Mouse (Mus musculus) layer of hippocampus, adult 9-10 months (tissue): ENCODE data around the gene Fermt2.
A peak's percentile ranks its signal among the peaks of the same experiment; 100 is the strongest.

Experiments
- DNase-seq: peaks from one replicate; pipeline ENCODE4 v3.0.0; 2022; ENCODE audit warnings: low spot score

Fermt2 gene

GRCm38 (mm10) chr14:45463599-45463998 lies 66.3 kb downstream of the Fermt2 start:
- no peak for DNase-seq

GRCm38 (mm10) chr14:45462875-45463475 lies 66.9 kb downstream of the Fermt2 start:
- DNase-seq: no peak

GRCm38 (mm10) chr14:45462374-45462773 lies 67.5 kb downstream of the Fermt2 start:
- DNase-seq: peak; percentile 51

GRCm38 (mm10) chr14:45461945-45462344 lies 68.0 kb downstream of the Fermt2 start:
- DNase-seq: no peak

GRCm38 (mm10) chr14:45460491-45460890 lies 69.4 kb downstream of the Fermt2 start:
- DNase-seq: no peak

DNA sequence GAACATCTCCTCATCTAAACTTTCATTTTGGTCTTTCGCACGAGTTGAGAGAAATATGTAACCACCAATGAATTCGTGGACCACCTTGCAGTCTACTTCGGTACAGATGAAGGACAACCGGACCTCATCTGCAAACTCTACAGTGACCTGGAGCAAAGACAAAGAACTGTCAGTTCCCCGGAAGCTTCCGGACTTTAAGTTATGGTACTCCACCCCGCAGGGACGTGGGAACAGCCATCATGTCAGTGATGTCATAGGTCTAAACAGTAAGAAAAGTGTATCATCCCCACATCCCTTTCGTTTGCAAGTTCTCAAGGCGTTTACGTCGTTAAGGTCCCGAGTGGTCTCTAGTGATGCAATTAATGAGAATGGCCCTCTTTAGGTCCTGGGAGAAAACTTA lies 70.0 kb downstream of the Fermt2 start:
- no peak for DNase-seq

- DNase-seq: no peak
Measured at GRCm38 (mm10) chr14:45457003-45457402, 72.9 kb downstream of the Fermt2 start.

GRCm38 (mm10) chr14:45456502-45456846 lies 73.4 kb downstream of the Fermt2 start:
- DNase-seq: no peak

- DNase-seq: no peak
Measured at GRCm38 (mm10) chr14:45455651-45456501, 74.0 kb downstream of the Fermt2 start.

- no peak for DNase-seq
Measured at GRCm38 (mm10) chr14:45453538-45454233, 76.2 kb downstream of the Fermt2 start.

- no peak for DNase-seq
Measured at GRCm38 (mm10) chr14:45452861-45453512, 76.9 kb downstream of the Fermt2 start.

DNA sequence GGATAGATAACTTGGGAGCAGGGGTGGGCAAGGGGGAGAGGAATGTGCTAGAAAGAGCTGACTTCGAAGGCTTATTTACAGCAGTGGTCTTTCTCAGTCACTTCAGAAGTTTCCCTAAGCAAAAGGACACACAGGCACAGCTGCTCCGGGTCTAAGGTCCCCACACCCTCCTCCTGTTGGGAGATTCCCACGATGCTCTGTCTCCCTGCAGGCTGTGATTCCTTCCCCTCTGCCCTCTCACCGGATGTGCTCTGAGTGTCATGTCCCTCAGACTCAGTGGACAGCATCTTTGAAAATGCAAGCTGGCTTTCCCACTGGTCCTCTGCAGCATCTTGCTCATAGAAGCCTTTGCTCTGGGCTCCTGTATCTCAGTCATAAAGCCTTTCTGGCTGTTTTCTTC lies 77.8 kb downstream of the Fermt2 start:
- no peak for DNase-seq

DNA sequence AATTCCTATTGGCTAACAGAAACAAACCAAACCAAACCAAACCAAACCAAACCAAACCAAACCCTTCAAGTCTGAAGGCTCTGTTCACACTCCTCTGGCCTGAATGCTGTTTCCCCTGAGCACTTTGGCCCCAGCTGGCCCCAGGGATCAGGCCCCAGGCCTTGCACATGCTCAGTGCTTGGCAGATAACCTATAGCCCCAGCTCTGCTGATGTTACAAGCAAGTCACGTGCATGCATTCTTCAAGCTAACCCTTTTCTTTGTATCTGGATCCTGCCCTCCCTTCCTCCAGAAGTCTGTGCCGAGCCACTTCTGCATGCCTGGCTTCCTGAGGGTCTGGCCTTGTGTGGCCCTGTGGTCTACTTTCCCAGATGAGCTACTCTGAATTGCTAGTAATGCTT lies 78.8 kb downstream of the Fermt2 start:
- DNase-seq: no peak

- DNase-seq: no peak
Measured at GRCm38 (mm10) chr14:45446777-45447176, 83.1 kb downstream of the Fermt2 start.

DNA sequence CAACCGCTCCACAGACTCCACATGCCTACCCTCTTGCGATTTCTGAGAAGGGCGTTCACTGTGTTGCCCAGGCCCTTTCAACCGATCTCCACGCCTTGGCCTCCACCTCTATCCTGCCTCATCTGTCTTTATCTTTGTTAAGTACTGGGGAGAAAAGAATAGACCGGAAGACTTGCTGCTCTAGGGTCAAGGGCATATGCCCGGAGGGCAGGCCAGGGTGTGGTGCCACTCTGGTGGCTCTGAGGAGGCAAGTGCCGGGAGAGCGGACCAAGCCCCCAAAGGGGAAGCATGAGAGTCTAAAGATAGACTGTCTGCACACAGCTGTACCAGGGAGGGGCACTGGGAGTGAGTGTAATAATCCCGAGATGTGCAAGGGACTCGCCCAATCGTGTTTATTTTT lies 84.5 kb downstream of the Fermt2 start:
- DNase-seq: no peak

- no peak for DNase-seq
Measured at GRCm38 (mm10) chr14:45444870-45445269, 85.0 kb downstream of the Fermt2 start.

GRCm38 (mm10) chr14:45442781-45443560 lies 86.9 kb downstream of the Fermt2 start:
- DNase-seq: no peak

DNA sequence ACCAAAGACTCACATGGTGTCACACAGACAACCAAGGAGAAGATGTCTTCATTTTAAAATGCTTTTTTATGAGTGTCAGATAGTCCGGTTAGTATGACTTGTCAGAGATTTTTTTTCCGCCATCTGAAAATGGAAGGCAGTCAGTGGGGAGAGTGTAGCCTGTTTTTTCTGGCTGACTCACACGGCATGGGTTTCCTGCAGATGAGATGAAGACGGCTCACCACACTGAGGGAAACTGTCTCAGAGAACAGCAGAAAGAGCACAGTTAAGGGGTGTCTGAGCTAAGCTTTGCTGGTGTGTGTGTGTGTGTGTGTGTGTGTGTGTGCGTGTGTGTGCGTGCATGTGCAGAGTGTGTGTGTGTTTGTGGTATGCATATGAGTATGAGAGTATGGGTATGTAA lies 88.6 kb downstream of the Fermt2 start:
- no peak for DNase-seq

GRCm38 (mm10) chr14:45439387-45439786 lies 90.5 kb downstream of the Fermt2 start:
- no peak for DNase-seq

DNA sequence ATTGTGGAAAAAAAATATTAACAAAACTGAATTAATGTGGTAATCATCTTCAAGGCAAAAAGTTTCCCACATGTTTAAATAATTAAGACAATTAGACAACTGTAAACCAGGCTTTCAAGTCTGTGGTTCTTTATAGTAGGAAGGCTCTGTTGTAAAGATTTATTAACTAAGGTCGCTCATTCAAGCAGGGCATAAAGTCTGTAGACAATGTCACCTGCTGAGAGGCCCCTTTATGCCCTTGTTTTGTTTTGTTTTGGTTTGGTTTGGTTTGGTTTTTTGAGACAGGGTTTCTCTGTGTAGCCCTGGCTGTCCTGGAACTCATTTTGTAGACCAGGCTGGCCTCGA lies 91.0 kb downstream of the Fermt2 start:
- DNase-seq: no peak

- no peak for DNase-seq
Measured at GRCm38 (mm10) chr14:45438250-45438930, 91.5 kb downstream of the Fermt2 start.
